Mouse (Mus musculus) layer of hippocampus, postnatal 36 days (tissue): ENCODE data around the gene Kmt2c. TPM values are rescaled to one million over a fixed set of nuclear protein-coding genes. Genes with fewer than 3 reads are reported as not detected.

Source experiments
- DNase-seq, 2 experiments: peaks; one replicate each; pipeline ENCODE4 v3.0.0; 2022
- total RNA-seq, 2 experiments: library from RNA; stranded (reverse); gene quantifications; 2 replicates each; pipeline ENCODE4 v1.2.3; 2021

Kmt2c gene
- 10 to 100 TPM; 81.1 to 95.7 TPM for total RNA-seq

DNA sequence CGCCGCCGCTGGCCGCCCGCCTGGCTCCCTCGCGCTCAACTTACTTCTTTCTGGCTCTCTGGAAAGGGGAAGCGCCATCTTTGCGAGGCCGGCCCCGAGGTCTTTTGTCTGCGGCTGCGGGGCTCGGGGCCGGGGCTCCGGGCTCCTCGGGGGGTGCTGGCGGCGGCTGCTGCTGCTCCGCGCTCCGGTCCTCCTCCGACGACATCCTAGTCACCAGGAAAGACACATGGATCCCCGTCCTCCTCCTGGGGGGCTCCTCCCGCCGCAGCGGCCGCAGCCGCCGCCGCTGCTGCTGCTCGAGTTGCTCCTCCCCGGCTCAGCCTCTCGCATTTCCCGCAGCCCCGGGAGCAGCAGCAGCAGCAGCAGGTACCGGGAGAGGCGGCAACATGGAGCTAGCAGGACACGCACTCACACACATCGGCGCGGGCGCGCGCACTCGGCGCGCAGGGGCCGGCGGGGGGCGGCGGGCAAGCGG lies at the start of gene Kmt2c:
Gene Kmt2c (minus strand): TSS at position 438 of the 475 bp plus-strand sequence.
- peak; percentile 76 to 78 for DNase-seq

DNA sequence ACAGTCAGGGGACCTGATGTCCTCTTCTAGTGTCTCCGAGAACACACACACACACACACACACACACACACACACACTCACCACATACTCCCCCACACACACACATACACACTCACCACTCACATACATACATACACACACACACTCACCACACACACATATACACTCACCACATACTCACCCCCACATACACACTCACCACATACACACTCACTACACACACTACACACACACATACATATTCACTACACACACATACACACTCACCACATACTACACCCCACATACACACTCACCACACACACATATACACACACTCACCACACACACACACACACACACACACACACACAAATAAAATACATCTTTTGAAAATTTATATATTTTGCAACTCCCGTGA lies 48.3 kb upstream of the Kmt2c start:
- DNase-seq, result no peak

DNA sequence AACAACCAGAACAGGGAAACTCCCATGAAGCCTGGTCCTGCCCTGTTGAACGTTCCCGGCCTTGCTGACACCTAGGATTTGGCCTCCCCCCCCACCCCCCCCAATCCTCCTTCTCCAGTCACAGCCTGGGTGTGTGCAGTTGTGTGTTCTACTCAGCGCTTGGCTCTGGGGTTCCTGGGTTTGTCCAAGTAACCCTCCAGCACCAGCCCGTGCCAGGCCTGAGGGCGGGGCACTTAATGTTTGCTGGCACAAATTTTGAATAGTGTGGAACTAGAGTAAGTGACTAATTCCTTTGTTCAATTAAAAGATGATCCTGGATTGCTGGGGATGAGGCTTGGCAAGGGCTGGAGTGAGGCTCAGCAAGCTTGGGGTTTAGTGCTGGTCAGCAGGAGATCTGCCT lies 46.0 kb upstream of the Kmt2c start:
- DNase-seq, result no peak

DNA sequence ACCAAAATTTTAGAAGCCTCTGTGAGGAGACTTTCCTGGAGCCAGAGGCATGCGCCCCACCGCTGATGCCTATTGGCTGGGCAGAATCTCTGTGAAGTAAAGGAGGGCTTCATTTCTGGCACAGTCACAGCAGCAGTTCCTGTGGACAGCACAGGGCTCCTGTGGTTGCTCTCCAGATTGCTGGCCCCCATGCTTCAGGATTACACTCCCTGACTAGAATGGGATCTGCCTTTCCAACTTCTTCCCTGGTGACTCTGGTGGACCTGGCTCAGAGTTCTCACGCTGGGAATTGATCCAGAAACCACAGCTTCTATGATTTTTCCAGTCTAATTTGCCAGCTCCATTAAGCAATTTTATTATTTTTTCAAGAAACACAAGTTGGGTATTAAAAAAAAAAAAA lies 45.5 kb upstream of the Kmt2c start:
- DNase-seq, result no peak

DNA sequence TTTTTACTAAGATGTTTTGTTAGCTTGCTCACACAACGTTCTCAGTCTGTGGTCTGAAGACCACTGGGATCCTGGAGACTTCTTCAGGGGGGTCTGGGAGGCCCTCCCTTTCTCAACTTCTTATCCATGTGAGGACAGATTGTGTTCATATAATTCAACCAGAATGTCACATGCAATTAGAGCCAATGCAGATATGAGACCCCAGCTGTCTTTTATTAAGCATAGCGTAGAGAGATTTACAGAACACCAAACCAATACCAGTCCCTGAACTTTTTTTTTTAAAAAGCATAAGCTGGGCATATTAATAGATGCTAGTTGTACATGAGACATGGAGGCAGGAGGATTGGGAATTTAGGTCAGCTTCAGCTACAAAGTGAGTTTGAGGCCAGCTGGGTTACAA lies 43.1 kb upstream of the Kmt2c start:
- no peak for DNase-seq

DNA sequence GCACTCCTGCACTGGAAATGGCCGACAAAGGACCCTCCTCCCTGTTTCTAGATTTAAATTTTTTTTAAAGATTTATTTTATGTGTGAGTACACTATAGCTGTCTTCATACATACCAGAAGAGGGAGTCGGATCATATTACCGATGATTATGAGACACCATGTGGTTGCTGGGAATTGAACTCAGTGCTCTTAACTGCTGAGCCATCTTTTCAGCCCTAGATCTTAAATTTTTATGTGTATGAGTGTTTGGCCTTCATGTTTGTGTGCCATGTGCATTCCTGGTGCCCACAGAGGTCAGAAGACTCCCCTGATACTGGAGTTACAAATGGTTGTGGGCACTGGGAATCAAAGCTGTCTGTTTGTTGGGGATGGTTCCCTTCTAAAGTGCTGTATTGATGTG lies 42.3 kb upstream of the Kmt2c start:
- DNase-seq, result no peak

DNA sequence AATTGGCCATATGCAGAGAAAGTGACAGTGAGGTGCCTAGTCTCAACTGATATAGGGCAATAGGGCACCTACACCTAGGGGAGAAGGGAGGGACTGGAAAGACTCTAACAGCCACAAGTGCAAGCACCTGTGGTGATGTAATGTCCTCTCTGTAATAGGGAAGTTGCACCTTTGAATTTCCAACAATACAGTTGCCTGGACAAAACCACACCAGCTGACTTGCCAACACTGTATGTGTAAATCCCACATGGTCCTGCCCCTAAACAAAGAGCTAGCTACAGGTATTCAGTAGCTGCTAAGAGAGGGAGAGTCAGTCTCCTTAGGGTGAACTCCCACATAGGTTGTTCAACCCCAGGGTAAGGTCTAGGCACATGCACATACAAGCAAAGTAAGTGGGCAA lies 41.8 kb upstream of the Kmt2c start:
- DNase-seq, result no peak

DNA sequence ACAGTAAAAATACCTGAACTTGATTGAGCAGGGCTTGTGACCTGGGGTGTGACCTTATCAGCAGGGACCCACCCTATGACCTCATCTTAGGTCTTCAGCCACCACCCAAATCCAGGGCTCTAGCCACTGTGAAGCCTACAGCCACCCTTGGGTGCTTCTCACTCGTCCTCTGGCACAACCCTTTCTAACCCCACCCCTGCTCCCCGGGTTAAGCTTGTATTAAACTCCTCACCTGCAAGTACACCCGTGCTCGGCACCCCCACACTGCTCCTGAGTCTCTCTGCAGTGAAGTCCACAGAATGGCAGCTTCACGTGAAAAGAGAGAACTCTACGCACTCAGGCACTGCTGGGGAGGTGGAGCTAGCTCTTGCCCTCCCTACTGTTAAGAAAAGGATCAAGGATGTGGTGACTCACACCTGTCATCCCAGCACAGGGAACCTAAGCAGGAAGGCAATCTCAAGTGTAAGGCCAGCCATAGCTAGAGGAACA lies 38.4 kb upstream of the Kmt2c start:
- DNase-seq, result no peak

DNA sequence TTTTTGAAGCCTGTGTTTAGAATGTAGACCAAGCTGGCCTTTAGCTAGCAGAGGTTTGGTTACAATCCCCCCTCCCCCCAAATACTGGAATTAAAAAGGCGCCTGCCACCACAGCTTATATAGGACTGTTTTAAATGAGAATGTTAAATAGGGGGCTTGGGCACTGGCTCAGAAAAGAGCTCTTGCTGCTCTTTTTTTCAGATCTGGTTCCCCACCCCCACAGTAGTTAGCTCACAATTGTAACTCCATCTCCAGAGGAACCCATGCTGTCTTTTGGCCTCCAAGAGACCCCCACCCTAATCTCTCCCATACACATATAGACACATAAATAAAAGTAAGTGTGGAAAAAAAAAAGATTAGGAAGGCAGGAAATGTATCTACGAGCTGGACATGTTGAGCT lies 37.9 kb upstream of the Kmt2c start:
- no peak for DNase-seq

DNA sequence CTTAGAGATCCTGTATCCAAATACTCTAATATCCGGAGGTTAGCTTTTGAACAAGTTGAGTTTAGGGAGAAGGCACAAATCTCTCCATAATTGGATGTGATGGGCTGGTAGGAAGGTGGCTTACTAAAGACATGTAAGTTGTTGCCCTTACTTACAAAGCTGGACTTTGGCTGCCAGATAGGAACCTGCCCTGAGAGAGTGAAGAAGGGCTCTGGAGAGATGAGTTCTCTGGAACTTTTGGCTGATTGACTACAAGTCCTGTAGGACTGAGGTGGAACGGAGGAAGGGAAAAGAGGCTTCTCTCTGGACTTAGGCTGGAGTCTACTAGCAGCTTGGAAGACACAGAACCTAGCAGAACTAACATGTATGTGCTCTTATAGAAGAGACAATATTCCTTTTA lies 37.0 kb upstream of the Kmt2c start:
- no peak for DNase-seq

DNA sequence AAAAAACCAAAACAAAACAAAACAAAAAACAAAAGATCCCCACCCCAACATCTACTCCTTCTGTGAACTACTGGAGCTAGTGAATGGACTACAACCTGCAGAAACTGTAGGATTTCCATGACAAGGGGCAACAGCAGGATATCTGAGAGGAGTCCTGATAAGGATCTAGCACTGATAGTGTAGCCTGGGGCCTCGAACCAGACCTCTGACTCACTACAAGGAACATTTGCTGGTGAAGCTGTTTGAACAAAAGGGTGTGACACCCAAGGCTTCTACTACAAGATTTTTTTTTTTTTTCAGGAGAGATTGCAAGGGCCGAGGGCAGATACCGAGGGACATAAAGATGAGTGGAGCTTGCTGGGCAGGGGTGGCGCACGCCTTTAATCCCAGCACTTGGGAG lies 34.7 kb upstream of the Kmt2c start:
- no peak for DNase-seq

DNA sequence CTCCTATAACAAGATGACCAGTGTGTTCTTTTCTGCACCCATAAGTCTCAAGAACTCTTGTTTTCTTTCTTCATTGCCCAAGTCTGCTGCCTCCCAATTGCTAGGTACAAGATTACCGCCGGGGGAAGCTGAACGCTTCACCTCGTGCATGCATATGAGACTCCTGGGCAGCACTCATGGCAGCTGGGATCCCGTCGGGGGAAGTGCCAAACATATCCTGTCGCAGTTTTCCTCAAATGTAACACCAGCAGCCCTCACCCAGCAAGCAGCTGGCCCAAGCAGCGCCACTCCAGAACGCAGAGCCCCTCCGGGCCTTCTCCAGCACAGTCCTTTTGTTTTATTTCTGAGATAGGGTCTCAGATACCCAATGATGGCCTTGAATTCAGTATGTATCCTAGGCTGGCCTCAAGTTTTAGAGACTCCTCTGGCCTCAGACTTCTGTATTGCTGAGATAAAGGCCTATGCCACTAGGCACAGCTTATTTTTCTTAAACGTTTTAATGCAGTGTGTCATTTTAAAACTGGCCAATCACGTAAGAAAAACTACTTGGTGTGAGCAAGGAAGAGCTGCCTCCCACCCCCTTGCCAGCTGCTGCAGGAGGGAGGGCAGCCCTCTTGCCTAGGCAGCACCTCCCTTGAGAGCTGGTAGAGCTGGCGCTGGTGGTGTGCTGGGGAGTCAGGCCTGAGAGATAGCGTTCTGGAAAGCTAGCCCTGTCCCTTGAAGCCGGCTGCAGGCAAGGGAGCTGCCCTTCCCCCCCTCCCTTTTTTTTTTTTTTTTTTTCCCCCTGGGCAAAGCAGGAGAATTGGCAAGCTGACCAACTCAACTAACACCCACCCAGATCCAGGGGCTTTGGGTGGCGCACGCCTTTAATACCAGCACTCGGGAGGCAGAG lies 33.9 kb upstream of the Kmt2c start:
- no peak for DNase-seq

DNA sequence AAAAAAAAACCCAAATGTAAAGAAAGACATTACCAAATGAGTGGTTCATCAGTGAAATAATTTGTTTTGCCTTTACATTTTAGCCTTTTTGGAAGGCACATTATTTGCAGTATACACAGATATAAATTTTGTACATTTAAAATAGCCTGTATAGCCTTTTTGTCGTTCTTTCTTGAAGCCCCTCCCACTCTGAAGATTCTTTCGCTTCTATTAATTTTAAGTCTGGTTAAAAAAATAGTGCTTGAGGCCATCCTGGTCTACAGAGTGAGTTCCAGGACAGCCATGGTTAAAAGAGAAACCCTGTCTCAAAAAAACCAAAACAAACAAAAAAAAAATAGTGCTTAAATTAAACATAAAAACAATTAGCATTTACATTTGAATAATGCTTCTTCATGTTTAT lies 32.0 kb upstream of the Kmt2c start:
- no peak for DNase-seq

DNA sequence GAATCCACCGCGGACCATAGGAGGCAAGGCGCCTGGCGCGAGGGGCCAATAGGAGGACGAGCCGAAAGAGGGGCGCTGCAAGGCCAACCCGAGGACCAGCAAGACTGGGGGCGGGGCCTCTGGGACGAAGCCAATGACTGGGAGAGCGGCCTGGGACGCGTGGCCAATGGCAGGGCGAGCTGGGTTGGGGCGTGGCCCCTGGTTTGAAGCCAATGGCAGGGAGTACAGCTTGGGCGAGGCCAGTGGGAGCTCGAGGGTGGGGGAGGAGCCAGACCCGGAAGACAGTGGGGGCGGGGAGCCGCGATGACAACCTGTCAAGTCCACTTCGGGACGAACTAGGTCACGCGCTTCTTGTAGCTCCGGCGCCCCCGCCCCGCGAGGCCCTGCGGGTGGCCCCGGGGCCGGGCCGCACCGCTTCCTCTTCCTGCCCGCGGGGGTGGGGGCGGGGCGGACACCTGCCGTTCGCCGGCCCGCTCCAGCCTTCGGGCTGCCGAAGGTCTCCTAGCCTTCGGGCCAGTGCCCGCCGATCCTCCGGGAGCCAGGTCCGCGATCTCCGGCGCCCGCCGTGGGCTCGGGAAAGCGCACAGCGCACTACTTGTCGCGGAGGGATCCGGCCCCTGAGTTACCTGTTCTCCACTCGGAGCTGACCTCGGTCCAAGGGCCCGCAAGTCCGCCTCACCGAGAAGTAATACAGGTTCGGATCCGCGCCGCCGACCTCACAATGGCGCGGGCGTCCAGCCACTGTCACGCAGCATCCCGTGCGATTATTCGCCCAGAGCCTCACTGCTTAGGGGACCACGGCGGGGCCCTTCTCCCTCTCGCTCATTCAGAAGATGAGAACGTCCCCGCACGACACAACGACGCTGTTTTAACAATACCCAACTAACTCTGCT lies 31.2 kb upstream of the Kmt2c start:
- peak; percentile 99 for DNase-seq

DNA sequence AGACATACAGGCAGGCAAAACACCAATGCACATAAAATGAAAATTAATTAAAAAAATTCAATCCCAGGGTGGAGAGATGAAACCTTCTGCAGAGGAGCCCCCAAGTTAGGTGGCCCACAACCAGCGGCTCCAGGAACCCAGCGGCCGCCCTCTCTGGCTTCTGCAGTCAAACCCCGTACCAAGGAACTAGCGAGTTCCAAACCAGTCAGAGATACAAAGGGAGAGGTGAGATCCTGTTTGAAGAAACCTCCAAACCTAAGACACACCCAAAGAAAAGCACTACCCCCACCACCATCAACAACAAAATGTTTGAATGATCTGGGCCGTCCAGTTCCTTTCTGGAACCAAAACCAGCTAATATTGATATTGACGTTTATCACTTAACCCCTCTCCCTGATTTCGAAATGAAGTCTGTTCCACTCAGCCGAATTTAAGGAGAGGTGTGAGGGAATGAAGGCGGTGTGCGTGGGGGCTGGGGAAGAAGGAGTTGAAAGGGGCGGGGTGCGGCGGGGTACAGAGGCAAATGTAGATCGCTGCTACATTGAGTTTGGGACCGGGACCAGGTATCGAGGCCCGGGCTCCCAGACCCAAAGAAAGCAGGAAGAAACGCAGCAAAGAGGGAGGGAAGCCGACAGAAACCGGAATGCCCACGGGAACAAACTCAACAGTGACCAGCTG lies 30.4 kb upstream of the Kmt2c start:
- no peak for DNase-seq

DNA sequence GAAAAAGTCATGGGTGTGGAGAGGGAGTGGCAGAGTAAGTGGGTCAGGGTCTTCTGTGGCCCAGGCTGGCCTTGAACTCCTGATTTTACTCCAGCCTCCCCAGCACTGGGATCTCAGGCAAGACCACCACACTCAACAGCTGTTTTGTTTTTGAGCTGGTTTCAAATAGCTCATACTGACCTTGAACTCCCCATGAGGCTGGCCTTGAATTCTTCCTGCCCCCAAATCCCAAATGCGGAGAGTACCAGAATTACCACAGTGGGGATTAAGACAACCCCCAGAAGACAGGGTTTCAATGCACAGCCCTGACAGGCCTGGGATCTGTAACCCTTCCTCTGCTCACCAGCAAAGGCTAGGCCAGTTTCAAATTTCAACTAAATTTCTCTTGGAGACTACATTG lies 29.4 kb upstream of the Kmt2c start:
- DNase-seq, result no peak

DNA sequence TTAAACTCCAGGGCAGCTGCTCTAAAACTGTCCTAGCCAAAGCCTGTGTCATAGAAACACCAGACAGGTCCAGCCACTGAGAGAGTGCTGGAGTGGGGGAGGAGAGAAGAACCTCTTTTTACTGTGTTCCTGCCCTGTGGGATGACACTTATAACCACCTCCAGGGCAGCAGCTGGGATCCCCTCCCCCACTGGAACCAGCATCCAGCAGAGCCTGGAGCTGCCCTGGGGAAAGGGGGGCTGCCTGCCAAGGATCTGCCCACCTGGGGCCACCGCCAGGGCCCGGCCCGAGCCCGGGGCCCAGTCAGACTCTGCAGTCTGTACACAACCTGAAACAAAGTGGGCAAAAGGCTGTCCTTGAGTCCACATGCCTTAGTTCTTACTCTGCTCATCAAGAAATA lies 28.3 kb upstream of the Kmt2c start:
- no peak for DNase-seq

DNA sequence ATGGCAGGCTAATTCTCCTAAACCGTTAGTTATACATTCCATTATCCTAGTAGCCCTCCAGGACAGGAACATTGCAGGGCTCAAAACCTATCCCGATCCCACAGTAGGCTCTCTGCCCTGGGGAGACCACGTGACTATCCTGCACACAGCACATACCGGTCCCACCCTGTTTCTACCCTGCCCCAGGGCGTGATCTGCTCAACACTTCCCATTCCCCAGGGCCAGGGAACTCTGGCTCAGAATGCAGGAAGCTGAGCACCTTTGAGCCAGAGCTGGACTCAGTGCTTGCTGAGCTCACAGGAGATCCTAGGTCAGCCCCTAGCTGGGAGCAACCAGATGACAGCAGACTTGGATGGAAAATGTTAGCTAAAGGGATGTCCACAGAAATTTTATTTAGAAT lies 27.5 kb upstream of the Kmt2c start:
- DNase-seq, result no peak

DNA sequence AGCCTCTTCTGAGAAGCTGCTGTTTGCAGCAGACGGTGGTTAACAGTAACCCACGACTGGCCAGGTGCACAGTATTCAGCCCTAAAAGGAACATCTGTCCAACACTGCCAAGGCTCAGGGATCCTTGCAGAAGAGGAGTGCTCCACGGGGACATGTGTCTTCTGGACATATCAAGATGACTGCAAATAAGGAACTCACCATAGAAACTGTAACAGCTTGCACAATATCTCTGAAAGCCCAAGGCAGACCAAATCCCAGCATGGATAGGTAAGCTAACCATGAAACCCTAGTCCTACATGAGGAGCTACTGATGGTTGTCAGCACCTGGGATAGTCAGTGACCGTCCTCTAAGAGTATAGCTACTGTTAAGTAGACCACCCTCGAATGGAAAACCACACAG lies 22.9 kb upstream of the Kmt2c start:
- DNase-seq, result no peak

DNA sequence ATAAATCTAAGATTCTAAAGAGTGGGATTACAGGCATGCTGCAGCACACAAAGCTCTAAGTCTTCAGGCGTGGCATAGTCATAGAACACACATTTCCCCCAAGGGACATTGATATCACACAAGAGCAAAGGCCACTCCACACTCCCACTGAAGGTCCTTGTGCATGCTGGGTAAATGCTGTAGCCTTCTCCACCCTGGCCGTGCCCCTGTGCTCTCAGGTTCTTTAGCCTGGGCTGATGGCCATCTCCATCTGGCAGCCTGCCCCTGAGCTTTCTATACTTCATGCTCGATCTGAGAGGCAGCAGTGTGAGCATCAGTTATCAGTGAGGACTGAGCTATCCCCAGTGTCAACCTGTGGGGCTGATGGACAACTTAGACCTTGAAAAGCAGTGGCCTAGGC lies 21.2 kb upstream of the Kmt2c start:
- no peak for DNase-seq

DNA sequence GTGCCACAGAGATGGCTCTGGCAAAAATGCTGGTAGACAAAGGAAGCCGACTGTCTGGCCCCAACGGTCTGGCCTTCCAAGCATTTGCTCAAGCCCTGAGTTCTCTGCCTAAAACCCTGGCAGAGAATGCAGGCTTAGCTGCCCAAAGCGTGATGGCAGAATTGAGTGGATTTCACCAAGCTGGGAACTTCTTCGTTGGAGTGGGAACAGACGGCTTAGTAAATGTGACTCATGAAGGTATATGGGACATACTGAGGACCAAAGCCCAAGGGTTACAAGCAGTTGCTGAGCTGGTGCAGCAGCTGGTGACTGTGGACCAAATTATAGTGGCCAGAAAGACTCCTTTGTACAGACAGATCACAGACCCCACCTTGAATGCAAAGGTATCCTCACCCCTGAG lies 19.0 kb upstream of the Kmt2c start:
- DNase-seq, result no peak

DNA sequence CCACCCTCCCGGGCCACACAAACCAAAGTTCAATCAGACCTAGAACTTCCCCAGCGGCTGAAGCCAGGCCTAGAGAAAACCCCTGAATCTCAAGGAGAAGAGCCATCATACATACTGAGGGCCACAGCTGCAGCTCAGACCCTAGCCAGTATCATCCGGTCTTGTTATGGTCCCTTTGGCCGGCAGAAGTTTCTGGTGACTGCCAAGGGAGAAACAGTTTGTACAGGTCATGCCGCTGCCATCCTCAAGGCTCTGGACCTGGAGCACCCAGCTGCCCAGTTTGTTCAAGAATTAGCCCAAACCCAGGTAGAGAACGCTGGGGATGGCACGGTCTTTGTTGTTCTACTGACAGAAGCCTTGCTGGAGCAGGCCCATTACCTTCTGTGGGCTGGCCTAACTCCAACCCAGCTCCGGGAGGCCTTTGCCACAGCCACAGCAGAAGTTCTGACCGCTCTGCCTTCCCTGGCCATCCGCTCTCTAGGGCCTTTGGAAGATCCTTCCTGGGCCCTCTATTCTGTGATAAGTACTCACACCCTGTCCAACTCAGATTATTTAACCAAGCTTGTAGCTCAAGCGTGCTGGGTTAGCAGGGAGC lies 17.8 kb upstream of the Kmt2c start:
- no peak for DNase-seq
